Mouse (Mus musculus) CD4-positive, CD25-positive, alpha-beta regulatory T cell, adult 4 months (primary cell): ENCODE data around the gene Rbms3. TPM values are rescaled to one million over a fixed set of nuclear protein-coding genes. Genes with fewer than 3 reads are reported as not detected.

ENCODE experiments used
- ATAC-seq: one replicate; pipeline ENCODE4 v1.8.0; 2017
- polyA plus RNA-seq, 2 experiments: library from polyadenylated mRNA; unstranded; fragments of 100-300 nt; shearing (Covaris generic); gene quantifications; one replicate each; pipeline ENCODE4 v1.2.1; 2017

The Rbms3 gene
- polyA plus RNA-seq, 2 experiments from 2014 or later, result 0.07 TPM; not detected in 1

DNA sequence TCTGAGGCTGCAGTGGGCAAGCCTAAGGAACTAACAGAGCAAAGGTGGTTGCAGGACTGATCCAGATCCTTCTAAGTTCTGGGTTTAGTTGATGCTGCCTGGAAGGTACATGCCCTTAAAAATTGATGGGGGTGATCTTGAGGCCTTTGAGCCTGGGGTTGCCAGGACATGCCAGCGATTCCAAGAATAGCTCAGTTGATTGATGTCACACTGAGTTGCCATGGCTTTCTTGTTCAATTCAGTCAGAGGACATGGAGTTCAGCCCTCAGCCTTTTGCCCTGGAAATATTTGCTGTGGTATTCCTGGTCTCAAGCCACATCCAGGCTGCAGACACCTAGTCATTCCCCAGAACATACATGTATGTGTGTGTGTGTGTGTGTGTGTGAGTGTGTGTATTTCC lies 927.1 kb downstream of the Rbms3 start:
- ATAC-seq, result no peak

- ATAC-seq, result no peak
Measured at GRCm38 (mm10) chr9:116701511-116702179, 928.1 kb downstream of the Rbms3 start.

- ATAC-seq, result no peak
Measured at GRCm38 (mm10) chr9:116688615-116689014, 941.1 kb downstream of the Rbms3 start.

GRCm38 (mm10) chr9:116677142-116677541 lies 952.6 kb downstream of the Rbms3 start:
- ATAC-seq, result no peak

DNA sequence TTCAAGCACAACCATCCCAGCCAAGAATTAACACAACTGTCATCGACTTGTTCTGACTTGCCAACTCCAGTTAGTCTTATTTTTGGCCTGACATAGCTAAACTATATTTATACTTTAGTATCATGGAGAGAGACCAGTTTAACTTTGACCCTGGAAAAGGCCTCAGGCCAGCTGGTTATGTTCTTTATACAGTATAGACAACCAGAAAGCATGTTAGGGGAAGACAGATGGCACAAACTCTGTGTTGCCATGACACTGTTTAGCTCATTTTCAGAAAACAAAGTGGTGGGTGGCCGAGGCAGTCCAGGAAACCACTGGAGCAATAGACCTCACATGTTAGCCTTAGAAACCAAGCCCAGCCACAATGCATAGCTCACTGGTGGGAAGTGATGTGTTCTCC lies 953.3 kb downstream of the Rbms3 start:
- ATAC-seq, result no peak

DNA sequence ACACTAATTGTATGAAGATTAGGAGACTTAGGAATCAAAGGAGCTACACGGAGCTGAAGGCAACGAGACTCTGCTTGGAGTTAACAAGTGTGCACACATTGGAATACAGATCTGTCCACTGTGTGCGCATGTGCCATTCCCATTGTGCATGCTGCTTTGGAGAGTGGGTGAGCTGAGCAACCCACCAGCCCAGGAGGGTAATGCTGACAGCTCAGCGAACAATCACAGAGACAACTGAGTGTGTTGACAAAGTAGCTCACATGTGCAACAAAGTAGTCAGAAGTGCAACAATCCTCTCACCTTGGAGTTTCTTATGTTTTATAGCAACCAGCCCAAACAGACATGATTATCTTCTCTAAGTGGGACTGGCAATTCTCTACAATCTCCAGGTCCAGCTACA lies 955.5 kb downstream of the Rbms3 start:
- ATAC-seq, result no peak

DNA sequence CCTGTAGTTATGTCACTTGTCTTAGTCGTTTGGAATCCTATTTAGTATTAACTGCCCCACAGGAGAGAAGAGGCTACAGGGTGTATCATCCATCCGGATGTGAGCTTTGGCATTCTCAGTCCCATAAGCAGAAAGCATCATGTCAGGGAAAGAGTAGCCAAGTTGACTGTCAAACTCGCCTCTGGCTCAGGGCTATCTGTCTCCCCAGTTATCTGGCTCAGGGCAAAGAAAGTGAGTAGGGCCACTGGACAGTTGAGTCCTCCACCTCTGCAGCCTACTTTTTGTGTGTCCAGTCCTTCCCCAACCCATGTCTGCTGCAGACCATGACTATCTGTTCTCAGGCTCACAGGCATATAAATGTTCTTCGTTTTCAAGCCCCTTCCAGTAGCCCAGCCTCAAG lies 968.7 kb downstream of the Rbms3 start:
- ATAC-seq, result no peak

DNA sequence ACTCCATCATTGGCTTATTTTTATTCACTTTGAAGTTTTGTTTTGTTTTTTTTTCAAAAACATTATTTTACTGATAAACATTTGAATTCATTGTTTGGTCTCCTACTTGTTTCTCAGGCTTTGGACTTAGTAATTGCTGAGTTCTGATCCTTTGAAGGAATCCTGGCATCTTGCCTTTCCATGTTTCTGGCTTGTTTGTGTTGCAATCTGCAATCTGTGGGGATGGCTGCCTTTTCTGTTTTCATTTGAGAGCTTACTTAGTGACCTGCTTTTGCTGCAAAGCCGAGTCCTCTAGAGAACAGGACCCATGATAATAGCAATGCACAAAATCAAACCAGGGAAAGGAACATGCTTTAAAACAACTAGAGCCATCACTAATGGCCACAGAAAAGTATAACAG lies 969.8 kb downstream of the Rbms3 start:
- no peak for ATAC-seq

GRCm38 (mm10) chr9:116657141-116657540 lies 972.6 kb downstream of the Rbms3 start:
- no peak for ATAC-seq

DNA sequence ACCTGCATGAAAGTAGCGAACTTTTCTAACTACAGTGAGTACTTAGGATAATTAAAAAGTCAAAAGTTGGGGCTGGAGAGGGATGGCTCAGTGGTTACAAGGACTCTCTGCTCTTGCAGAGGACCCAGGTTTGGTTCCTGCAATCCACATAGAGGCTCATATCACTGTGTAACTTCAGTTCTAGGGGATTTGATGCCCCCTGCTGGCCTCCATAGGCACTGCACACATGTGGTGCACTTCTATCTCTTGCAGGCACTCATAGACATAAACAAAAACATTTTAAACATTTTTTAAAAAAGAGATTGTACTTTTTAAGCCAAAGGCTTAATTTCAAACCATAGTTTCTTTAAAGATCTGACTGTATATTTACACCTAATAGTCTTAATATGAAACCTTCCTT lies 978.3 kb downstream of the Rbms3 start:
- ATAC-seq, result no peak

GRCm38 (mm10) chr9:116649955-116650354 lies 979.8 kb downstream of the Rbms3 start:
- no peak for ATAC-seq

DNA sequence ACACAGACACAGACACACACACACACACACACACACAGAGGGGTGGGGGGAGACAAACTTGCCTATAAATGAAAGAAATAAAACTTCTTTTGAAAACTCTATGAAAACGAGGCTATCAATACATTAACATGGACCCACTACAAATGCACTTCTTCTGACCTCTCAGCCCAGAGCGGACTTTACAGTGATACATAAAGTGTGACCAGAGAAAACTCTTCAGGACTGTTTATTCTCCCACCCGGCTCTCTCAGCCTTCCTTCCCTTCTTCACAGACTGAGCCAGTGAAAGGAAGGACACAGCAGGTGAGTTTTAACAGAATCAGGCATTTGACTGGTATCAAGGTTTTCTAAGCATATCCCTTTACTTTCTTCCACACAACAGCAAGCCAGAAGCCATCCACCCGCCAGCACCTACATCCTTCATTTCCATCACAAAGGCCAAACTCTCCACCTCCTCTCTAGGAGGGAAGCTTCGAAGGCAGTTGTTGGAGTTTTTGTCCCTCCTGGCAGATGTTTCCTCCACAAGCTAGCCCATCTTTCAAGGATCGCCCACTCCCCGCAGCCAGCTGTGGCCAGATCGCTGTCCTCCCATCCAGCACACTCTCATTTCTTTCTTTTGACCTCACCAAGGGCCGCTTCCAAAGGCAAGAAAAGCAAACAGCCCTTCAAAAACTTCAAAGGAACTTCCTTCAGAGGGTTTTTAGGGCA lies 980.5 kb downstream of the Rbms3 start:
- ATAC-seq, result no peak

GRCm38 (mm10) chr9:116644616-116645015 lies 985.1 kb downstream of the Rbms3 start:
- ATAC-seq, result no peak

- no peak for ATAC-seq
Measured at GRCm38 (mm10) chr9:116640302-116640679, 989.4 kb downstream of the Rbms3 start.

DNA sequence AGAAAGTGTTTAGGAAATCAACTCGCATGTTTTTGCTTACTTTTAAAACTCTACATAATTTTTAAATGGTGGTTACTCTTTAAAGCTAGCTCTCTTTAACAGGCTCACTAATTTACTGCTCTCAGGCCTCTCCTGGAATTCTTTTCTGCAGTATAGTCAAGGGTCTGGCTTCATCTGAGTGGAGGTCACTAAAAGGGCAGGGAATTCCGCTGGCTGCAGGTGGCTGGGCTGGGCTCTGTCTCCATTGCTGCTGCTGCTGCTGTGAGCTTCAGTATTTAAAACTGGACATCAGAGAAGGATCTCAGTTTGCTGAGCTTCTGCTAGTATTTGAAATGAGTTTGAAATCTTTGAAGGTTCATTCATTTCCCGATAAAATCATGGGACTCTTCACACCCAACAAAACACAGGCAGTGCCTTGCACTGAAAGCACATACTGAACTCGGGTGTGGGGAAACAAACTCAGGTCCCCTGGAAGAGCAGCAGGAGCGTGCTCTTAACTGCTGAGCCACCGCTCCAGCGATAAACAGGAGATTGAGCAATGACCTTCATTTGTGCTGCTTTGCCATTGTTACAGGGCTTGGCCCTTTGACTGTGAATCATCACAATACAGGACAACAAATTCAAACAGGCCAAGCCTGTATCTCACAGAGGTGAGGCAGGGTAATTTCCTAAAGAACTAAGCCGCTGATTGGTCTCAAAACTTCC lies 990.0 kb downstream of the Rbms3 start:
- ATAC-seq, result no peak

GRCm38 (mm10) chr9:116633786-116634185 lies 995.9 kb downstream of the Rbms3 start:
- ATAC-seq, result no peak

DNA sequence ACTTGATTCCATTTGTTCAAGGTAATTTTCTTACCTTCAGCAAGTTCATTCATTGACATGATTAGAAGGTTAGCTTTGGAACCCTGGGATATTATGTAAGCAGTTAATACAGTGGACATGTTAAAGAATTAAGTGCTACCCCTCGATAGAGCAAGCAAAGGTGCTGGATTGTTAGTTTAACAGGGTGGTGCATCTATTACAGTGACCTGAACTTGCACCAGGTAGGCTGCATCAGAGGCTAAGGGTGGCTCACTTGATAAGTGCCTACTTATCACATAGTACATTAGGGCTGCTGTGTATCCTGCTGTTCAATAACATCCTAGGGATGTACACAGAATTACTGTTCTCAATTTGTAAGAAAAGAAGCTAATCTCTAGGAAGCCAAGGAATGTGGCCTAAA lies 996.6 kb downstream of the Rbms3 start:
- no peak for ATAC-seq

GRCm38 (mm10) chr9:116631816-116632215 lies 997.9 kb downstream of the Rbms3 start:
- no peak for ATAC-seq

DNA sequence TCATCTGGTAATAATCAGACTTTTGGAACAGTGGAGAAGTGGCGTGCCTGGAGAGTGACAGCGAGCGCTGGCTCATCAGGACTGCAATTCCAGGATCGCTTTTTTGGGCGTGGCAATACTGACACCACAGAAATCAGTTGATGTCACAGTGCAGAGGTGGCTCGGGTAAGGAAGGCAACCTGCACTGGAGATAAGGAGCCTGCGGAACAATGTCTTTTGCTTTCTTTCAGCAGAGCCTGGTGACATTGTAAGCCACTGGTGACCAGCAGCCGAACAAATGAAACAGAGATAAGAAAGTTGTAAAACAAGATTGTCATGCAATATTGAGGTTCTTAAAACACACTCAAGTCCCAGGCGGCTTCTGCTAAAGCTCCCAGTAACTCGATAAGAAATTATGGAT lies 998.9 kb downstream of the Rbms3 start:
- no peak for ATAC-seq

DNA sequence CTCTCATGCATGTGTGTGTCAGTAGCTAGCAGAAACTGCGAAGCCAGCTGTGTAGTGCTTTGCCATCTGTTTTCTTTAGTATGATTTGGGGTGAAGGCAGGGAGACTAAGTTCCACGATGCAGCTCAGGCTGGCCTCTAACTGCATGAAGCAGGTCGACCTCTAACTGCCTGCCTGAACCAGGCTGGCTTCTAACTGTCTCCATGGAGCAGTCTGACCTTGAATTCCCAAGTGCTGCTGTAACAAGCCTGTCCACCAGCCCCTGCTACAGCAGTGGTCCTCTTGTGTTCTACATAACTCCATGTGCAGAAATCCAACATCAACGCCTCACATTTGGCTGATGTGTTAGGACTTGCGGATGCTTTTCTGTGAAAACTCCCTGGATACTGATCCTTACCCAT lies 1009.3 kb downstream of the Rbms3 start:
- no peak for ATAC-seq

GRCm38 (mm10) chr9:116618886-116619285 lies 1010.8 kb downstream of the Rbms3 start:
- no peak for ATAC-seq

GRCm38 (mm10) chr9:116613276-116613675 lies 1016.4 kb downstream of the Rbms3 start:
- no peak for ATAC-seq

DNA sequence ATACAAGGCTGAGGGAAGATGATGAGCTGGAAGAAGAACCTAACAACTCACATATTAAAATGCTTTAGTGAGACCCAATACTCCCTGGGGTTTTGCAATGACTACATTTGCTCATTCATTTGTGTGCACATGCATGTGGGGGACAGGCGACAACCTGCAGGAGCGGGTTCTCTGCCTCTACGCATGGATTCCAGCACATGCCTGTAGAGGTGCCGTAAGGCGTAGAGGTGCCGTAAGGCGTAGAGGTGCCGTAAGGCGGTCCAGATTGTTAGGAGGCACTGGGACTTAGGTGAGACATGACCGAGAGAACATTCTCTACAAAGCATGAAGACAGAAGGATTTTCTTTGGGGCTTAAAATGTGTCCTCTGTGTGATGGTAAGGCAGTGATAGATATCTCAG lies 1033.7 kb downstream of the Rbms3 start:
- ATAC-seq, result no peak

- ATAC-seq, result no peak
Measured at GRCm38 (mm10) chr9:116592486-116592885, 1037.2 kb downstream of the Rbms3 start.
